Mouse (Mus musculus): ENCODE results near the gene Dhdh. TPM values are rescaled to one million over a fixed set of nuclear protein-coding genes. Genes with fewer than 3 reads are reported as not detected.
"Not testable (repeated sequence)": the region's sequence is repeated elsewhere in the genome, so short reads cannot be mapped to it uniquely, and the experiment has no call there.

Dhdh gene
- polyA plus RNA-seq, 1 experiment from 2014 or later = 3.7 TPM

DNA sequence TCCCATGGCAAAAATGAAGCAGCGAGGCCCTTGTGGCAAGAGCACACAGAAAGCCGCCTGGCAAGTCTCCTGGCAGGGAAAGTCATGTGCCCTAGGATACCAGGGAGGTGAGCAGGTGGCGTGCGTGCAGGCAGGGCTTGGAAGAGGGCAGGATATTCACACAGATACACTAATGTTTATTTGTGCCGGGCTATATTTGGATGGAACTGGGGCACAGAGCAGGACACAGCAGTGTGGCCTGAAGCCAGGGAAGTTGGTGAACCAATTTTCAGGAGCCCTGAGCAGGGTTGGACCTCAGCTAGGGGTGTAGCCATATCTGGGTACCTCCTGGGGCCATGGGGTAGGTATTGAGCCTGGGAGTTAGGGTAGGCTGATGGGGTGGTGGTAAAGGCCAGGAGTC is 4.3 kb upstream of the Dhdh start:
- no peak overlapping the region for H3K4me3 ChIP-seq (ENCODE audit: low read length)
- H3K4me1 ChIP-seq (replicated peaks; ENCODE audit: control insufficient read depth, insufficient read depth, low read length) = 0 out of 2 replicates have a peak, but pooled peaks cover 2% of the 10 kb centered on the region
- no peaks in the 10 kb centered on the region for H3K9me3 ChIP-seq (ENCODE audit: control insufficient read depth, low read length)
- H3K27me3 ChIP-seq (ENCODE audit: control insufficient read depth, insufficient read depth, low read depth, low read length) = no peaks in the 10 kb centered on the region
- ATAC-seq (ENCODE audit: low read depth) = no peak
- no peak overlapping the region for H3K4me2 ChIP-seq (ENCODE audit: low read depth, low read length)
- H3K9ac ChIP-seq (ENCODE audit: low read length) = no peak overlapping the region
- peaks cover 27% of the 10 kb centered on the region for H3K36me3 ChIP-seq (ENCODE audit: control insufficient read depth, insufficient read depth, low read length)
- no peak overlapping the region for H3K27ac ChIP-seq (ENCODE audit: low read length)
- WGBS = 83% methylated on average over 5 of the region's 5 CpGs

- WGBS = 98% methylated on average over 8 of the region's 8 CpGs
- H3K36me3 ChIP-seq (ENCODE audit: control insufficient read depth, insufficient read depth, low read length) = peaks cover 25% of the 10 kb centered on the region
Observed at GRCm38 (mm10) chr7:45492225-45492844, 3.7 kb upstream of the Dhdh start.

DNA sequence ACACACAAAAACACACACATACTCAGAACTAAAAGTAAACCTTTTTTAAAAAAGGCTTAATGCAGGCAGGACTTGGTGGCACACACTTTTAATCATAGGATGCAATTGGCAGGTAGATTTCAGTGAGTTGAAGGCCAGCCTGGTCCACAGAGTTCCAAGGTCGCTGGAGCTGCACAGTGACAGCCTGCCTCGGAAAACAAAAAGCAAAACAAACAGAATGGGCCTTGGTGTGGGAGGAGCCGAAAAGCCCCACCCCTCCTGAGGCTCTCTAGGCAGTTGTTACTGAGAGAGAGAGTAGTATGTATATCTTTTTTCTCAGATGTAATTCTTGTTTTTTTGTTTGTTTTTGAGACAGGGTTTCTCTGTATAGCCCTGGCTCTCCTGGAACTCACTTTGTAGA is 2.7 kb upstream of the Dhdh start:
- no peak overlapping the region for H3K4me3 ChIP-seq (ENCODE audit: low read length)
- peaks cover 20% of the 10 kb centered on the region for H3K36me3 ChIP-seq (ENCODE audit: control insufficient read depth, insufficient read depth, low read length)
- H3K9ac ChIP-seq (ENCODE audit: low read length) = no peak overlapping the region
- H3K9me3 ChIP-seq (ENCODE audit: control insufficient read depth, low read length) = no peaks in the 10 kb centered on the region
- H3K4me1 ChIP-seq (replicated peaks; ENCODE audit: control insufficient read depth, insufficient read depth, low read length) = 0 out of 2 replicates have a peak, but pooled peaks cover 2% of the 10 kb centered on the region
- WGBS = 15% methylated on average over 3 of the region's 3 CpGs
- ATAC-seq (ENCODE audit: low read depth) = peak; percentile 36; the same call in 1 of the 2 replicates
- H3K27ac ChIP-seq (ENCODE audit: low read length) = no peak overlapping the region
- H3K4me2 ChIP-seq (ENCODE audit: low read depth, low read length) = peak overlapping the region; percentile 23
- H3K27me3 ChIP-seq (ENCODE audit: control insufficient read depth, insufficient read depth, low read depth, low read length) = no peaks in the 10 kb centered on the region

More at GRCm38 (mm10) chr7:45492225-45492844, 3.7 kb upstream of the Dhdh start:
- ATAC-seq (ENCODE audit: low read depth) = no peak
- no peak overlapping the region for H3K4me2 ChIP-seq (ENCODE audit: low read depth, low read length)
- H3K27ac ChIP-seq (ENCODE audit: low read length) = no peak overlapping the region
- no peak overlapping the region for H3K9ac ChIP-seq (ENCODE audit: low read length)
- H3K27me3 ChIP-seq (ENCODE audit: control insufficient read depth, insufficient read depth, low read depth, low read length) = no peaks in the 10 kb centered on the region
- no peak overlapping the region for H3K4me3 ChIP-seq (ENCODE audit: low read length)
- H3K9me3 ChIP-seq (ENCODE audit: control insufficient read depth, low read length) = no peaks in the 10 kb centered on the region
- H3K4me1 ChIP-seq (replicated peaks; ENCODE audit: control insufficient read depth, insufficient read depth, low read length) = 0 out of 2 replicates have a peak, but pooled peaks cover 2% of the 10 kb centered on the region

- Histone ChIP-seq H3K36me3 (ENCODE audit: control insufficient read depth, insufficient read depth, low read length) (peaks cover 20% of the 10 kb centered on the region), H3K27ac (ENCODE audit: low read length) (no peak overlapping the region), H3K4me2 (ENCODE audit: low read depth, low read length) (no peak overlapping the region), H3K4me3 (ENCODE audit: low read length) (no peak overlapping the region), H3K27me3 (ENCODE audit: control insufficient read depth, insufficient read depth, low read depth, low read length) (no peaks in the 10 kb centered on the region), H3K9me3 (ENCODE audit: control insufficient read depth, low read length) (no peaks in the 10 kb centered on the region), H3K4me1 (replicated peaks; ENCODE audit: control insufficient read depth, insufficient read depth, low read length) (0 out of 2 replicates have a peak, but pooled peaks cover 2% of the 10 kb centered on the region), H3K9ac (ENCODE audit: low read length) (no peak overlapping the region)
- ATAC-seq (ENCODE audit: low read depth) = no peak
- WGBS = 41% methylated on average over 9 of the region's 9 CpGs
Observed at GRCm38 (mm10) chr7:45490822-45491221, 2.2 kb upstream of the Dhdh start.

- Histone ChIP-seq H3K4me3 (ENCODE audit: low read length) (no peak overlapping the region), H3K27ac (ENCODE audit: low read length) (no peak overlapping the region), H3K9me3 (ENCODE audit: control insufficient read depth, low read length) (no peaks in the 10 kb centered on the region), H3K4me1 (replicated peaks; ENCODE audit: control insufficient read depth, insufficient read depth, low read length) (0 out of 2 replicates have a peak, but pooled peaks cover 2% of the 10 kb centered on the region), H3K36me3 (ENCODE audit: control insufficient read depth, insufficient read depth, low read length) (peaks cover 16% of the 10 kb centered on the region), H3K9ac (ENCODE audit: low read length) (no peak overlapping the region), H3K4me2 (ENCODE audit: low read depth, low read length) (no peak overlapping the region), H3K27me3 (ENCODE audit: control insufficient read depth, insufficient read depth, low read depth, low read length) (no peaks in the 10 kb centered on the region)
- no peak for ATAC-seq (ENCODE audit: low read depth)
- 70% methylated on average over 7 of the region's 7 CpGs for WGBS
Observed at GRCm38 (mm10) chr7:45489578-45489977, 973 bp upstream of the Dhdh start.

- H3K27ac ChIP-seq (ENCODE audit: low read length) = peak overlapping the region; percentile 61; the same call in 1 of the 2 replicates
- H3K27me3 ChIP-seq (ENCODE audit: control insufficient read depth, insufficient read depth, low read depth, low read length) = no peaks in the 10 kb centered on the region
- peak overlapping the region; percentile 57 for H3K4me3 ChIP-seq (ENCODE audit: low read length)
- H3K4me2 ChIP-seq (ENCODE audit: low read depth, low read length) = peak overlapping the region; percentile 72
- 0 out of 2 replicates have a peak, but pooled peaks cover 2% of the 10 kb centered on the region for H3K4me1 ChIP-seq (replicated peaks; ENCODE audit: control insufficient read depth, insufficient read depth, low read length)
- peak; percentile 12; the same call in 1 of the 2 replicates for ATAC-seq (ENCODE audit: low read depth)
- H3K36me3 ChIP-seq (ENCODE audit: control insufficient read depth, insufficient read depth, low read length) = peaks cover 4% of the 10 kb centered on the region
- 48% methylated on average over 11 of the region's 11 CpGs for WGBS
- no peaks in the 10 kb centered on the region for H3K9me3 ChIP-seq (ENCODE audit: control insufficient read depth, low read length)
- peak overlapping the region; percentile 72 for H3K9ac ChIP-seq (ENCODE audit: low read length)
Observed at GRCm38 (mm10) chr7:45487861-45488292, 728 bp downstream of the Dhdh start.

DNA sequence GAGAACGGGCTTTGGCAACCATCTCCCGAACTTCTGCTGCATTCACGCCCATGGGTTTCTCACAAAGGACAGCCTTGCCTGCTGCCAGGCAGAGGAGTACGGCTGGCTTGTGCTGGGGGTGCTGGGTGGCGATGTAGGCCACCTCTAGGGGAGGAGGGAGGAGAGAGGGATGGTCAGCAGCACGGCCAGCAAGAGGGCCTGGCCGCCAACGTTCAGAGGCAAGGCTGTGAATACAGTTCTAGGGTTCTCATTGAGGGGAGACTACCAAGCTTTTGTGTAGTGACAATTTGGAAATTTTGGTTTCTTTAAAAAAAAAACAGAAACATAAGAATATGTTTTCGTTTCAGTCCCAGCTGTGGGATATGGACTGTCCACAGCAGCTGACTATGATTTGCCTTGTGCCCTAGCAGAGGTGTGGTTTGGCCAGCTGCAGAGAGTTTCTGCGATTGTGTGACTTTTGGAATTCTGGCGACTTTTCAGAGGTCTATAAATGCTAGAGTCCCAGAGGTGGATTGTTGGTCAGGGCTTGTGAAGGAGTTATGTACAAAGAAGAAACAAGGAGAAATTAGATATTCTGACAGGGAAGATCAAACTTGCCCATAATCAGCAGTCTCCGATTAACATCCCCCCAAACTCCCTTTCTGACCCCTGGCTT is 1.7 kb downstream of the Dhdh start, which contains the start of gene Gm45808:
Gene Gm45808 (minus strand): TSS at position 51 of the 655 bp plus-strand sequence.
- Histone ChIP-seq H3K9me3 (ENCODE audit: control insufficient read depth, low read length) (no peaks in the 10 kb centered on the region), H3K36me3 (ENCODE audit: control insufficient read depth, insufficient read depth, low read length) (no peaks in the 10 kb centered on the region), H3K4me2 (ENCODE audit: low read depth, low read length) (no peak within 1 kb of the TSS), H3K4me1 (replicated peaks; ENCODE audit: control insufficient read depth, insufficient read depth, low read length) (0 out of 2 replicates have a peak, but pooled peaks cover 2% of the 10 kb centered on the region), H3K4me3 (ENCODE audit: low read length) (no peak within 1 kb of the TSS), H3K27me3 (ENCODE audit: control insufficient read depth, insufficient read depth, low read depth, low read length) (no peaks in the 10 kb centered on the region), H3K27ac (ENCODE audit: low read length) (no peak within 1 kb of the TSS), H3K9ac (ENCODE audit: low read length) (no peak within 1 kb of the TSS)
- 67% methylated on average over 12 of the region's 12 CpGs for WGBS
- ATAC-seq (ENCODE audit: low read depth) = no peak

DNA sequence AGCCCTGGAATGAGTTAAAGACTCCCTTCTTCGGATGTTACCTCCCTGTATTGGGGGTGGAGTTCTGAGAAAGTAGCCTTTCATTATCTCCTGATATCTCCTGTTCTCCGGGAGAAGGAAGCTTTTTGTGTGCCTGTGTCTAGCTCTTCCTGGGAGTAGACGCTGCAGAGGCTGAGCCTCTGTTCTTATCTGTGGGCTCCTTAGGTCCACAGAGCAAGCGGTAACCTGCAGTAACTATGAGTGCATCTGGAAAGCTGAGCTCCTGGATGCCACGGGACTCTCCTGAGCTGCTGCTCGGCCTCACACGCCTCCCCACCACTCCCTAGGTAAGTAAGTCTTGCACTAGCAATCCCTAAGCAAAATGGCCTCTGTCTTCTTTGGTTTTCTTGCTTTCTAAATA is 2.4 kb downstream of the Dhdh start:
- no peak for ATAC-seq (ENCODE audit: low read depth)
- Histone ChIP-seq H3K9me3 (ENCODE audit: control insufficient read depth, low read length) (no peaks in the 10 kb centered on the region), H3K9ac (ENCODE audit: low read length) (no peak overlapping the region), H3K27ac (ENCODE audit: low read length) (no peak overlapping the region), H3K4me3 (ENCODE audit: low read length) (no peak overlapping the region), H3K4me2 (ENCODE audit: low read depth, low read length) (no peak overlapping the region), H3K27me3 (ENCODE audit: control insufficient read depth, insufficient read depth, low read depth, low read length) (no peaks in the 10 kb centered on the region), H3K36me3 (ENCODE audit: control insufficient read depth, insufficient read depth, low read length) (no peaks in the 10 kb centered on the region), H3K4me1 (replicated peaks; ENCODE audit: control insufficient read depth, insufficient read depth, low read length) (no peaks in the 10 kb centered on the region)
- WGBS = 56% methylated on average over 7 of the region's 7 CpGs

DNA sequence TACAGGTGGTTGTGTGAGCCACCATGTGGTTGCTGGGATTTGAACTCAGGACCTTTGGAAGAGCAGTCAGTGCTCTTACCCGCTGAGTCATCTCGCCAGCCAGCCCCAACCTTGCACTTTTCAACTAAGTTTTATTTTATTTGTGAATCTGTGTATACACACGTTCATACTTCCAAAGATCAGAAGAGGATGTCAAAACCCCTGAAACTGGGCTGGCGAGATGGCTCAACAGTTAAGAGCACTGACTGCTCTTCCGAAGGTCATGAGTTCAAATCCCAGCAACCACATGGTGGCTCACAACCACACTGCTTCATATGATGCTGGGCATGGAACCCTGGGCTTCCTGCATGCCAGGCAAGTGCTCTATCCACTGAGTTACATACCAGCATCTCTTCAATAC is 3.6 kb downstream of the Dhdh start:
- ATAC-seq (ENCODE audit: low read depth); H3K9ac ChIP-seq (ENCODE audit: low read length); H3K27me3 ChIP-seq (ENCODE audit: control insufficient read depth, insufficient read depth, low read depth, low read length); H3K4me1 ChIP-seq (replicated peaks; ENCODE audit: control insufficient read depth, insufficient read depth, low read length); H3K9me3 ChIP-seq (ENCODE audit: control insufficient read depth, low read length); H3K4me2 ChIP-seq (ENCODE audit: low read depth, low read length); H3K4me3 ChIP-seq (ENCODE audit: low read length); H3K27ac ChIP-seq (ENCODE audit: low read length); H3K36me3 ChIP-seq (ENCODE audit: control insufficient read depth, insufficient read depth, low read length): not testable (repeated sequence)
- 86% methylated on average over 5 of the region's 5 CpGs for WGBS
